Mouse (Mus musculus): ENCODE data around the gene H3f3b. TPM values are rescaled to one million over a fixed set of nuclear protein-coding genes. Genes with fewer than 3 reads are reported as not detected.

Gene H3f3b
- polyA plus RNA-seq, 1 experiment from 2014 or later = 1,512 TPM

GRCm38 (mm10) chr11:116011529-116012261 lies 16.1 kb downstream of the H3f3b start:
- DNase-seq (ENCODE audit: low spot score) = peak; percentile 36
- Histone ChIP-seq H3K4me1 (peaks cover 43% of the 10 kb centered on the region), H3K36me3 (peaks cover 41% of the 10 kb centered on the region), H3K27me3 (ENCODE audit: low read depth, poor library complexity, severe bottlenecking) (peaks cover 7% of the 10 kb centered on the region), H3K27ac (replicated peaks) (peak overlapping the region; percentile 88), H3K4me3 (peak overlapping the region; percentile 69), H3K9me3 (replicated peaks) (no peaks in the 10 kb centered on the region)
- WGBS = 25% methylated on average over 14 of the region's 14 CpGs

DNA sequence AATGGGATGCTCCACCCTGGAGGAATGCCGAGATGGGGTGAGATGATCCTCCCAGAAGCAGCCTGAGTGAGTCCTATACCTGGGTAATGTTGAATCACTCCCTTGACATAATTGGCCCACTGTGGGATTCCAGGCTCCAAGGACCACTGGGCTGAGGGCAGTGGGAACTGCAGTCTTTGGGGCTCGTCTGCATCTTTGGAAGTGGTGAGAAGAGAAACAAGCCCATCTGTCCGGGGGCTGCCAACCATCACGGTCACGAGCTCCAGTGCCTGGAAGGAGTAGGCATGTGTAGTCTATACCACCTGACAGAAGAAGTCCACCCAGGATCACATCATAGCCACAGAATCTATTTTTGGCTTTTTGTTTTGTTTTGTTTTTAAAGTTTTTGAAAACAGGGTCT lies 16.8 kb downstream of the H3f3b start:
- Histone ChIP-seq H3K36me3 (peaks cover 44% of the 10 kb centered on the region), H3K4me3 (peak overlapping the region; percentile 11; the same call in 1 of the 2 replicates), H3K9me3 (replicated peaks) (no peaks in the 10 kb centered on the region), H3K27me3 (ENCODE audit: low read depth, poor library complexity, severe bottlenecking) (peaks cover 7% of the 10 kb centered on the region), H3K4me1 (peaks cover 49% of the 10 kb centered on the region), H3K27ac (replicated peaks) (no peak overlapping the region; the same call in 1 of the 2 replicates)
- WGBS = 87% methylated on average over 5 of the region's 5 CpGs
- no peak for DNase-seq (ENCODE audit: low spot score)

- H3K27ac ChIP-seq (replicated peaks) = no peak overlapping the region
- no peak for DNase-seq (ENCODE audit: low spot score)
- 92% methylated on average over 8 of the region's 8 CpGs for WGBS
- H3K27me3 ChIP-seq (ENCODE audit: low read depth, poor library complexity, severe bottlenecking) = peaks cover 11% of the 10 kb centered on the region
- no peaks in the 10 kb centered on the region for H3K9me3 ChIP-seq (replicated peaks)
- no peak overlapping the region for H3K4me3 ChIP-seq
- peaks cover 44% of the 10 kb centered on the region for H3K36me3 ChIP-seq
- H3K4me1 ChIP-seq = peaks cover 57% of the 10 kb centered on the region
These were observed 17.6 kb downstream of the H3f3b start for GRCm38 (mm10) chr11:116010146-116010545.

DNA sequence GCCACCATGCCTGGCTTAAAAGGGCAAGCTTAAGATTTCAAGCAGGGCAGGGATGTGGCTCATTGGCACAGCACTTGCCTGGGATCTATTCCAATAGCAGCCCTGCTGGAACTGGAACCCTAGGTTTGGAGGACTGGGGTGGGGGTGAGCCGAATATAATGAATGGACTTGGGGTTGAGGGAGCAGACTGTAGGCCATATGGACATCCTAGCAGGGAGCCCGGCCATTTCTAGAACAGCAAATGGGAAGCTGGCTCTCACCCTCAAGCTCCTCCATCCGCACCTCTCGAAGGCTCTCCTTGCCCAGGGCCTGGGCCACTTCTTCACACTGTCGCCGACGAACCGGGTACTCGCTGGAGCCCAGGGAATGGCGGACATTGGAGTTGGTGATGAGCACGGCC lies 18.1 kb downstream of the H3f3b start:
- Histone ChIP-seq H3K4me3 (no peak overlapping the region), H3K9me3 (replicated peaks) (no peaks in the 10 kb centered on the region), H3K4me1 (peaks cover 62% of the 10 kb centered on the region), H3K36me3 (peaks cover 44% of the 10 kb centered on the region), H3K27me3 (ENCODE audit: low read depth, poor library complexity, severe bottlenecking) (peaks cover 11% of the 10 kb centered on the region), H3K27ac (replicated peaks) (no peak overlapping the region)
- no peak for DNase-seq (ENCODE audit: low spot score)
- WGBS = 94% methylated on average over 11 of the region's 11 CpGs

- peaks cover 14% of the 10 kb centered on the region for H3K27me3 ChIP-seq (ENCODE audit: low read depth, poor library complexity, severe bottlenecking)
- no peaks in the 10 kb centered on the region for H3K9me3 ChIP-seq (replicated peaks)
- H3K4me1 ChIP-seq = peaks cover 67% of the 10 kb centered on the region
- WGBS = 95% methylated on average over 13 of the region's 13 CpGs
- H3K27ac ChIP-seq (replicated peaks) = no peak overlapping the region
- no peak for DNase-seq (ENCODE audit: low spot score)
- H3K36me3 ChIP-seq = peaks cover 44% of the 10 kb centered on the region
- no peak overlapping the region for H3K4me3 ChIP-seq
These were observed 18.9 kb downstream of the H3f3b start for GRCm38 (mm10) chr11:116008832-116009375.

DNA sequence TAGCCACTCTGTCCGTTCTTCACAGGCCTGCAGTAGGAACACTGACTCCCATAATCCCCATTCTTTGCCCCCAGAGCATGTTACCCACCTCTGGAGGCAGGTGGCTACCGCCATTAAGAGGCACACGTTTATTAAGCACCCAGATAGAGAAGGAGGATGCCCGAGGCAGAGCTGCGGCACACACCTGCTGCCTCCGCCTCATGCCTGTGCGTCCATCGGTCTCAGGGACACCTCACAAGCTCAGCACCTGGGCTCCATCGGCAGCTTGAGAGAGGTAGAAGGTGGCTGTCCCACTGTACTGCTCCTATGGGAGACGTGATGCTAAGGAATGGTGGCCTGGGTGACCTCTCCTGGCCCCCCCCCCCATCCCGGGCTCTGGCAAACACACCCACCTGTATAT lies 19.4 kb downstream of the H3f3b start:
- 92% methylated on average over 11 of the region's 11 CpGs for WGBS
- Histone ChIP-seq H3K9me3 (replicated peaks) (no peaks in the 10 kb centered on the region), H3K36me3 (peaks cover 44% of the 10 kb centered on the region), H3K27ac (replicated peaks) (no peak overlapping the region), H3K27me3 (ENCODE audit: low read depth, poor library complexity, severe bottlenecking) (peaks cover 17% of the 10 kb centered on the region), H3K4me1 (peaks cover 67% of the 10 kb centered on the region), H3K4me3 (no peak overlapping the region)
- DNase-seq (ENCODE audit: low spot score) = no peak

DNA sequence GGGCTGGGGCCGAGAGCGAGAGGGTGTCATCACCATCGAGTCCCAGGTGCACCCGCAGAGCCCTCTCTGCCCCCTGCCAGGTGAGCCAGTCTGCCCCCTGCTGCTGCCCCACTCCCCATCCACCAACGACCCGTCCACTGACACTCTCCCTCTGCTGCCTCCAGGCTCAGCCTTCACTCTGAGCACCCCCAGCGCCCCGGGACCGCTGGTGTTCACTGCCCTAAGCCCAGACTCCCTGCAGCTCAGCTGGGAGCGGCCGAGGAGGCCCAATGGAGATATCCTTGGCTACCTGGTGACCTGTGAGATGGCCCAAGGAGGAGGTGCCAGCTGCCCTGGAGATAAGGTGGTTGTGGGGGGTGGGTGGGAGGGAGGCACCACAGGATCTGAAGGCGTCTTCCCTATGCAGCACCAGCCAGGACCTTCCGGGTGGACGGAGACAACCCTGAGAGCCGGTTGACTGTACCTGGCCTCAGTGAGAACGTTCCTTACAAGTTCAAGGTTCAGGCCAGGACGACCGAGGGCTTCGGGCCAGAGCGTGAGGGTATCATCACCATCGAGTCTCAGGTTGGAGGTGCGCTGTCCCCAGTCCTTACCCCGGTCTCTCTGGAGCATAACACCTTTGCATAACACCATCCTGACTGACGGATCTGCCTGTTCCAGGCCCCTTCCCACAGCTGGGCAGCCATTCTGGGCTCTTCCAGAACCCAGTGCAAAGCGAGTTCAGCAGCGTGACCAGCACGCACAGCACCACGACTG lies 20.5 kb downstream of the H3f3b start:
- Histone ChIP-seq H3K9me3 (replicated peaks) (no peaks in the 10 kb centered on the region), H3K27ac (replicated peaks) (0 out of 2 replicates have a peak overlapping the region, but pooled peaks have one; percentile 6), H3K4me1 (peaks cover 57% of the 10 kb centered on the region), H3K4me3 (no peak overlapping the region), H3K36me3 (peaks cover 44% of the 10 kb centered on the region), H3K27me3 (ENCODE audit: low read depth, poor library complexity, severe bottlenecking) (peaks cover 12% of the 10 kb centered on the region; the same call in 1 of the 2 replicates)
- no peak for DNase-seq (ENCODE audit: low spot score)
- 88% methylated on average over 28 of the region's 28 CpGs for WGBS

GRCm38 (mm10) chr11:116005701-116006419 lies 21.9 kb downstream of the H3f3b start:
- DNase-seq (ENCODE audit: low spot score) = no peak
- Histone ChIP-seq H3K9me3 (replicated peaks) (no peaks in the 10 kb centered on the region), H3K4me3 (peak overlapping the region; percentile 57), H3K36me3 (peaks cover 43% of the 10 kb centered on the region), H3K4me1 (peaks cover 50% of the 10 kb centered on the region), H3K27me3 (ENCODE audit: low read depth, poor library complexity, severe bottlenecking) (peaks cover 15% of the 10 kb centered on the region; the same call in 1 of the 2 replicates), H3K27ac (replicated peaks) (peak overlapping the region; percentile 82)
- 65% methylated on average over 9 of the region's 9 CpGs for WGBS

DNA sequence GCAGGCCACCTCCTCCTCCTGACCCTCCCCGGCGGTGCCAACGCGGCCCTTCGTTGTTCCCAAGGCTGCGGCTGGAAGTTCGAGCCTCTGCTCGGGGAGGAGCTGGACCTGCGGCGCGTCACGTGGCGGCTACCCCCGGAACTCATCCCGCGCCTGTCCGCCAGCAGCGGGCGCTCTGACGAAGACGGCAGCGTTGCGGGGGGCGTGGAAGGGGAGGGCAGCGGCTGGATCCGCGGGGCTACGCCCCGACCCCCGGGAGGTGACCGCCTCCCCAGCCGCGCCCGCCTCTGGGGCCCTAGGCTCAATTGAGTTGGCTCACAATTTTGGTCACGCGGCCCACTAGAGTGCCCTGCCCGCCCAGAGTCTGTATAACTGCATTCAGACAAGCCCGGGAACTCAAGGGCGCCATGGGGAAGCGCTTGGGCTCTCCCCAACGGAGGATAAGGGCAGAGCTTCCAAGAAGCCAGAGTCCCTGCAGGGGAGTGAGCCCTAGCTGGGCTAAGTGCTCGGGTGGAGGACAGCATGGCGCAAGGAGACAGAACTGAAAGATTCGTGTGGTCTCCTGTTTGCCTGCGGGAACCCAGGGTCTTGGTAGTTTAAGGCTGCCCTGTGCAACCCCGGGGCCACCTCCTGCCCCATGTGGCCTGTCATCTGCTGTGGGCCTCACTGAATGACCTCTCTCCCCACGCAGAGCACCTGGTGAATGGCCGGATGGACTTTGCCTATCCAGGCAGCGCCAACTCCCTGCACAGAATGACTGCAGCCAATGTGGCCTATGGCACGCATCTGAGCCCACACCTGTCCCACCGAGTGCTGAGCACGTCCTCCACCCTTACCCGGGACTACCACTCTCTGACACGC lies 22.7 kb downstream of the H3f3b start:
- Histone ChIP-seq H3K4me1 (peaks cover 50% of the 10 kb centered on the region), H3K4me3 (peak overlapping the region; percentile 57), H3K27ac (replicated peaks) (peak overlapping the region; percentile 82), H3K36me3 (peaks cover 35% of the 10 kb centered on the region), H3K27me3 (ENCODE audit: low read depth, poor library complexity, severe bottlenecking) (peaks cover 23% of the 10 kb centered on the region), H3K9me3 (replicated peaks) (no peaks in the 10 kb centered on the region)
- WGBS = 7% methylated on average over 54 of the region's 54 CpGs
- peak; percentile 84 for DNase-seq (ENCODE audit: low spot score)

- Histone ChIP-seq H3K4me1 (peaks cover 51% of the 10 kb centered on the region), H3K27me3 (ENCODE audit: low read depth, poor library complexity, severe bottlenecking) (peaks cover 29% of the 10 kb centered on the region), H3K9me3 (replicated peaks) (no peaks in the 10 kb centered on the region), H3K27ac (replicated peaks) (peak overlapping the region; percentile 82), H3K36me3 (peaks cover 27% of the 10 kb centered on the region), H3K4me3 (peak overlapping the region; percentile 57)
- 39% methylated on average over 8 of the region's 8 CpGs for WGBS
- no peak for DNase-seq (ENCODE audit: low spot score)
These were observed 23.5 kb downstream of the H3f3b start for GRCm38 (mm10) chr11:116004186-116004823.

DNA sequence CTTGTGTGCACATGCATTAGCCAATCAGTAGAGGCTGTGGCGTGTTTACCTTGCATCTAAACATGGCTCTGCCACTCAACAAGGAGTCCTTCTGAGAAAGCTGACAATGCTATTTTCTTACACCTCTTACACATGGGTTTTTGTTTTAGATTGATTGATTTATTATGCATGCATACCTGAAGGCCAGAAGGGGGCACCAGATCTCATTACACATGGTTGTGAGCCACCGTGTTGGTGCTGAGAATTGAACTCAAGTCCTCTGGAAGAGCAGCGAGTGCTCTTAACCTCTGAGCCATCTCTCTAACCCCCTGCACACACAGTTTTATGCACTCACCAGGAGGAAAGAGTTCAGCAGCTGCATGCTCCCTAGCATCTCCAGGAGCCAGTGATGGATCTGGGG lies 24.9 kb downstream of the H3f3b start:
- peaks cover 32% of the 10 kb centered on the region for H3K27me3 ChIP-seq (ENCODE audit: low read depth, poor library complexity, severe bottlenecking)
- no peak overlapping the region for H3K4me3 ChIP-seq
- H3K27ac ChIP-seq (replicated peaks) = no peak overlapping the region
- H3K36me3 ChIP-seq = peaks cover 14% of the 10 kb centered on the region
- no peak for DNase-seq (ENCODE audit: low spot score)
- peaks cover 45% of the 10 kb centered on the region for H3K4me1 ChIP-seq
- 87% methylated on average over 3 of the region's 3 CpGs for whole genome bisulfite sequencing
- H3K9me3 ChIP-seq (replicated peaks) = no peaks in the 10 kb centered on the region
